Mouse (Mus musculus): Measurements from ENCODE around the gene Cacna1c.

GRCm38 (mm10) chr6:119240871-119241705 lies 44.9 kb upstream of the Cacna1c start:
- TF ChIP-seq POLR2A (IDR thresholded peaks at IDR 0.05; ENCODE audit: borderline replicate concordance, extremely low read depth, insufficient read depth, insufficient read length, poor library complexity, severe bottlenecking) = no peak
- TF ChIP-seq CTCF (IDR thresholded peaks at IDR 0.05; ENCODE audit: borderline replicate concordance, extremely low read depth, insufficient read depth, insufficient read length) = no peak
